Mouse (Mus musculus) small intestine, adult 2 months (tissue): ENCODE data around the gene Mphosph9.

Experiments
- CTCF ChIP-seq: fragments of 200-500 bp; IDR thresholded peaks from 2 replicates; pipeline ENCODE4 v1.5.1; 2012; ENCODE audit warnings: low read depth, mild to moderate bottlenecking, control low read depth, inconsistent platforms, low read length, moderate library complexity, mixed read lengths; ENCODE audit not compliant: insufficient replicate concordance, insufficient read length; ENCODE audit errors: extremely low read depth
- POLR2A ChIP-seq: fragments of 200-500 bp; IDR thresholded peaks from 2 replicates; pipeline ENCODE4 v1.6.1; 2012; ENCODE audit warnings: low read depth, mild to moderate bottlenecking, control low read depth, inconsistent platforms, low read length, moderate library complexity

DNA sequence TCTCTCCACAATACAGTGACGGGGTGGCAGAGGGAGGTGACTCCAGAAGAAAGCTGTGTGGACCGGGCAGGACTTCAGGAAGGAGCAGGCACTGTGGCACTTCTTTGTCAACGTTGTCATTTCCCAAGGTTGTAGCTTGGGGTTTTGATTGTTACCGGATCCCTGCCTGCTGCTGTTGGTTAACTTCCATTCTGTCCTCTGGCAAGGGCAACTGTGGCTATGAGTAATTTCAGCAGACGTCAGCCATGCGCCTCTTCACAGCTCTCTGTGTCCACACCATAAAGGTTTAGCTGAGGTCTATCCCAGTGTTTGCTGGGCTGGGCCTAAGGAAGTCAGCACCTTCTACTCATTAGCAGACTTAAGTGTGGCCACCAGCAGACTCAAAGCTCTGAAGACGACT is 82.9 kb downstream of the Mphosph9 start:
- TF ChIP-seq CTCF: no peak
- no peak for TF ChIP-seq POLR2A
